Mouse (Mus musculus): ENCODE data around the gene Spg11. TPM values are rescaled to one million over a fixed set of nuclear protein-coding genes. Genes with fewer than 3 reads are reported as not detected.
"Not testable (repeated sequence)": the region's sequence is repeated elsewhere in the genome, so short reads cannot be mapped to it uniquely, and the experiment has no call there.

The Spg11 gene
- polyA plus RNA-seq, 1 experiment from 2014 or later, result 17.9 TPM

DNA sequence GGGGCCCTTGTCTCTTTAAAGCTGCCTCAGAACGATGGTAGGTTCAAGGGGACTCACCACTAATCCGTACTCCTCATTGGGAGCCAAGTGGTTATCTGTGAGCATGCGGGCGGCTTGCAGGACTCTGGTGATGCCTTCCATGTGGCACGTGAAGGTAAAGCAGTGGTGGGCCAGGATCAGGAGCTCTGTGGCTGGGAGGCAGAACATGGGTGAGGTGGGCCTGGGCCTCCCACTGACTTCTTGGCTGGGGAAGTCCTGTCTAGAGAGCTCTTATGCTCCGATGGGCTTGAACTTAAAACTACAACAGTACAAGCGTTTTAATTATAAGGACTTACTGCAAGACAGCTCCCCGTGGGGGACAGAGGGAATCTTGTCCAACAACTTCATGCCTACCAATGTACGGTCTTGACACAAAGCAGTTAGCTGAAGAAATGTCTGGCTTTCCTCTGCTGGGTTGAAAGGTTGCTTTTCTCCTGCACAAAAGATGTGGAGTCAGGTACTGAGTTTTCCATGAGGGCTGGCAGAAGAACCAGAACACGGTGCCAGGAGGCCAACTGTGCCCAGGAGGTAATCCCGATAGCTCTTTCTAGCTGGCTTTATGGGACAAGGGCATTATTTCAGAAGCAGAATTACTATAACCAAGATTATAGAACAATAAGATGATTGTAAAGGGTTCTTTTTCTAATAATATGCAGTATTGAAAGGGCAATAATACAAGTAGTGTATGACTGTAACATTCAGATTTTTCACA lies 58.6 kb downstream of the Spg11 start:
- Histone ChIP-seq H3K27ac (ENCODE audit: low read depth, low read length) (no peak overlapping the region), H3K9ac (ENCODE audit: low read length) (no peak overlapping the region), H3K4me2 (ENCODE audit: low read depth, low read length, severe bottlenecking) (no peak overlapping the region), H3K4me3 (ENCODE audit: low read depth, low read length) (no peak overlapping the region), H3K4me1 (replicated peaks; ENCODE audit: control insufficient read depth, insufficient read depth, low read length) (no peaks in the 10 kb centered on the region), H3K9me3 (ENCODE audit: control insufficient read depth, low read length) (no peaks in the 10 kb centered on the region), H3K27me3 (ENCODE audit: control insufficient read depth, insufficient read depth, low read length) (no peaks in the 10 kb centered on the region), H3K36me3 (ENCODE audit: control insufficient read depth, insufficient read depth, low read length) (peaks cover 5% of the 10 kb centered on the region; the same call in 1 of the 2 replicates)
- ATAC-seq (replicated peaks; ENCODE audit: low FRiP score), result no peak
- no peak for DNase-seq (ENCODE audit: low spot score)
- 95% methylated on average over 11 of the region's 11 CpGs for WGBS

DNA sequence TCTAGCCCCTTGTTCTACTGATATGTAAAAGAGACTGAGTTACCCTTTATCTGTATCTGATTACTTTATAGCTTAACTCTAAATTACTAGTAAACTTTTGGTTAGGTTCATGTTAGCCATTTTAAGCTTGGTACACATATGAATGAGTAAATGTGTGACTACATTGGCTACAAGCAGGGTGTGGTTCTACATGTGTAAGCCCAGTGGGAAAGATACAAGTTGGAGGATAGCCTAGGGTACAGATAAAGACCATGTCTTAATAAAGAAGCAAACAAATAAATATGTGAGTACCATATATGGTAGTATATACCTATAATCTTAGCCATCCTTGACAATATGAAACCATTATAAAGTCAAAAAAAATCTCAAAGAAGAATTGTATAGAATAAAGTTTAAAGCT lies 74.3 kb downstream of the Spg11 start:
- Histone ChIP-seq H3K4me3 (ENCODE audit: low read depth, low read length) (no peak overlapping the region), H3K27me3 (ENCODE audit: control insufficient read depth, insufficient read depth, low read length) (no peaks in the 10 kb centered on the region), H3K9me3 (ENCODE audit: control insufficient read depth, low read length) (no peaks in the 10 kb centered on the region), H3K27ac (ENCODE audit: low read depth, low read length) (no peak overlapping the region), H3K36me3 (ENCODE audit: control insufficient read depth, insufficient read depth, low read length) (0 out of 2 replicates have a peak, but pooled peaks cover 3% of the 10 kb centered on the region), H3K4me1 (replicated peaks; ENCODE audit: control insufficient read depth, insufficient read depth, low read length) (no peaks in the 10 kb centered on the region), H3K4me2 (ENCODE audit: low read depth, low read length, severe bottlenecking) (no peak overlapping the region), H3K9ac (ENCODE audit: low read length) (no peak overlapping the region)
- ATAC-seq (replicated peaks; ENCODE audit: low FRiP score) (no peak), DNase-seq (ENCODE audit: low spot score) (no peak)

DNA sequence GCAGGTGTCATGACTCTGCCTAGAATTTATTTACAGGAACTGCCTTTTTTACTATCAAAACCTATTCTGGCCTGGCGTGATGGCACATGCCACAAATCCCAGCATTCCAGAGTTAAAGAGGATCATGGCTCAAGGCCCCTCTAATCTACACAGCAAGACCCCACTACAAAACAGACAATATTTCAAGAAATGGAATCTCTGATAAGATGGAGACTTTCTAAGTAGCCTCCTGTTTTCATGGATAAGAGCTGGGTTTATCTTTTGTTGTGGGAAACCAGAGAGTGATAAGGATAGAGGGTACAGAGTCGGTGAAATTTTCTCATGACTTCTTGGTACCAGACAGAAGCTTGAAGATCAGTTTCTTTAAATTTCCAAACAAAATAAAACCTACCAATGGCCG lies 82.1 kb downstream of the Spg11 start:
- DNase-seq (ENCODE audit: low spot score) (no peak), ATAC-seq (replicated peaks; ENCODE audit: low FRiP score) (no peak)
- Histone ChIP-seq H3K9me3 (ENCODE audit: control insufficient read depth, low read length) (no peaks in the 10 kb centered on the region), H3K36me3 (ENCODE audit: control insufficient read depth, insufficient read depth, low read length) (no peaks in the 10 kb centered on the region), H3K27me3 (ENCODE audit: control insufficient read depth, insufficient read depth, low read length) (no peaks in the 10 kb centered on the region), H3K27ac (ENCODE audit: low read depth, low read length) (no peak overlapping the region), H3K4me3 (ENCODE audit: low read depth, low read length) (no peak overlapping the region), H3K4me2 (ENCODE audit: low read depth, low read length, severe bottlenecking) (no peak overlapping the region), H3K4me1 (replicated peaks; ENCODE audit: control insufficient read depth, insufficient read depth, low read length) (no peaks in the 10 kb centered on the region), H3K9ac (ENCODE audit: low read length) (no peak overlapping the region)
- WGBS, result 93% methylated on average over 3 of the region's 3 CpGs

GRCm38 (mm10) chr2:122031970-122032369 lies 86.2 kb downstream of the Spg11 start:
- H3K27ac ChIP-seq (ENCODE audit: low read depth, low read length), result no peak overlapping the region
- 92% methylated on average over 6 of the region's 6 CpGs for WGBS
- H3K4me1 ChIP-seq (replicated peaks; ENCODE audit: control insufficient read depth, insufficient read depth, low read length), result no peaks in the 10 kb centered on the region
- H3K27me3 ChIP-seq (ENCODE audit: control insufficient read depth, insufficient read depth, low read length), result no peaks in the 10 kb centered on the region
- no peaks in the 10 kb centered on the region for H3K36me3 ChIP-seq (ENCODE audit: control insufficient read depth, insufficient read depth, low read length)
- no peak for DNase-seq (ENCODE audit: low spot score)
- no peak overlapping the region for H3K4me2 ChIP-seq (ENCODE audit: low read depth, low read length, severe bottlenecking)
- no peak overlapping the region for H3K9ac ChIP-seq (ENCODE audit: low read length)
- H3K9me3 ChIP-seq (ENCODE audit: control insufficient read depth, low read length), result no peaks in the 10 kb centered on the region
- no peak for ATAC-seq (replicated peaks; ENCODE audit: low FRiP score)
- no peak overlapping the region for H3K4me3 ChIP-seq (ENCODE audit: low read depth, low read length)

DNA sequence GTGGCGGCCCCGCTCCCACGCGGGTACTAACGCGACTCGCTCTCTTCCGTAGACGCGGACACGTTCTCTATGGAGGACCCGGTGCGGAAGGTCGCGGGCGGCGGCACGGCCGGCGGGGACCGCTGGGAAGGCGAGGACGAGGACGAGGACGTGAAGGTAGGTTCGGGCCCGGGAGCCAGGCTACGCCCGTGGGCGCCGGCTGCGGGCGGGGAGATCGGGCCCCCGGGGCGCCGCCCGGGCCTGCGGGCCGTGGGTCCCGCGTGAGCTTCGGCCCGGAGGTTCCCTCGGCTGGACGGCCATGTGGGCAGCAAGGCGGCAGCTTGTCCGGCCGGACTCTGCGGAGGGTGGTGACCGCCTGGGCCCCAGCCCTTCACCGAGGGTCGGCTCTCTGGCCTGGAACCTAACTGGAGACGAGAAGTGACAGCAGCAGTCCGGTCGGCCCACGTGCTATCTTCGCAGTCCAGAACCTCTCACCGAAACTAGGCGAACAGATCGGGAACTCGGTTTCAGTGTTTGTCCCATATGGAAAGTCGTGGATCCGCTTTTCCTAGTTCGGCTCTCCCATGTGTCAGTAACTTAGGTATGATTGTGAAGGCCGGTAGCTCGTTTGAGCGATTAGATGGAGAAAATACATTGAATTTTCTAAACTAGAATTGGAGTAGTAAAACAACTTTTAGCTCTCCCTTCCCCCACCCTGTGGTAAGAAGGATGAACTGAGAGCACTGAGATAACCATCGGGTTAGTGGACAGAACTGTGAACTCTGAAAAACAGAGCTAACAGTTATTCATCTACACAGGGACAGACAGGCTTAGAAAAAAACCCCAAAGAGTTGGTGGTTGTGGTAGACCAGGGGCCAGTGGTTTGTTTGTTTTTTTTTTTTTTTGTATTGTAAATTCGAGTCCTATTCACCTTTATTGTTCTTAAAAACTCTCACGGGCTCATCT lies 89.2 kb downstream of the Spg11 start:
- ATAC-seq (replicated peaks; ENCODE audit: low FRiP score), result peak; percentile 72
- WGBS, result 1% methylated on average over 70 of the region's 71 CpGs

DNA sequence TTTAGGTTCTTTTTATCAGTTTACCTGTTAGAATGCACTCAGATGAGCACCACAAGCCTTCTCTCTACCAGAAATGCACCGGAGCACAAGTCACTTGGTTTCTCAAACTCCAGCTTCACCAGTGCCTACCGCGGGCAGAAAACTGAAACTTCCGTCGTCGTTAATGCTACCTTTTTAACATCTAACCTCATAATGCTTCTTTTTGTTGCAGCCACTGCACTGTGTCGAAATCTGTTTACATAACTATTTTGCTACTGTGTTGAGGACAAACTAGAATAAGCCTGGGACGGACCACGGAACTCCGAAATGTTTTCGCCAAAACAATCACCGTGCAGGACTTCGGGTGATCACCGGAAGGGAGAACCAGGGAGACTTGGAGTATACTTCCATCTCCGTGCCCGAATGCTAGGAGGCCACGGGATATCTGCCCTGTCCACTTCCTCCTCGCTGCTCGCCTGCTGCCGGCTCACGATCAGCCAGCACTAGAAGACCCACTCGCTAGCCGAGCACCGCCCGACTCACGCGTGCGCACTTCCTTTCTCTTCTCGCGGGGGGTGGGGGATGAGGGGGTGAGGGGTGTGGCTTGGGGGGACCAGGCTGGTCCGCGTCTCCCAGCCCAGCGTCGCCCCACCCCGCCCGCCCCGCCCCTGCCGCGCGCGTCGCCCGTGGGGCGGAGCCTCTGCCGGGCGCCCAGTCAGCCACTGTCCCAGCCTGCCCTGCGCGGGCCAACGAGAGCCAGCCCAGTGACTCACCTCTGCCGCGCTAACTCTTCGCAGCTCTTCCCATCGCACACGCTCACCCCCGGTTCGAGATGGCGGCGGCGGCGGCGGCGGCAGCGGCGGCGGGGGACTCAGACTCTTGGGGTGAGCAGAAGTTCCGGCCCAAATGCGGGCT lies 90.1 kb downstream of the Spg11 start, which contains the start of gene Eif3j1:
Eif3j1 (plus strand) TSS at position 685 of the 894 bp plus-strand sequence.
- DNase-seq (ENCODE audit: low spot score), result peak; percentile 97
- no peaks in the 10 kb centered on the region for H3K4me1 ChIP-seq (replicated peaks; ENCODE audit: control insufficient read depth, insufficient read depth, low read length)
- no peaks in the 10 kb centered on the region for H3K36me3 ChIP-seq (ENCODE audit: control insufficient read depth, insufficient read depth, low read length)
- H3K4me2 ChIP-seq (ENCODE audit: low read depth, low read length, severe bottlenecking), result peak within 1 kb of the TSS; percentile 78
- H3K27ac ChIP-seq (ENCODE audit: low read depth, low read length), result peak within 1 kb of the TSS; percentile 70
- peak; percentile 99 for ATAC-seq (replicated peaks; ENCODE audit: low FRiP score)
- WGBS, result 0% methylated on average over 51 of the region's 67 CpGs
- H3K27me3 ChIP-seq (ENCODE audit: control insufficient read depth, insufficient read depth, low read length), result no peaks in the 10 kb centered on the region
- H3K9ac ChIP-seq (ENCODE audit: low read length), result peak within 1 kb of the TSS; percentile 79
- H3K9me3 ChIP-seq (ENCODE audit: control insufficient read depth, low read length), result no peaks in the 10 kb centered on the region
- peak within 1 kb of the TSS; percentile 87 for H3K4me3 ChIP-seq (ENCODE audit: low read depth, low read length)

More for the DNA sequence above, 89.2 kb downstream of the Spg11 start:
- Histone ChIP-seq H3K4me1 (replicated peaks; ENCODE audit: control insufficient read depth, insufficient read depth, low read length) (no peaks in the 10 kb centered on the region), H3K4me3 (ENCODE audit: low read depth, low read length) (peak overlapping the region; percentile 87), H3K27ac (ENCODE audit: low read depth, low read length) (peak overlapping the region; percentile 70), H3K27me3 (ENCODE audit: control insufficient read depth, insufficient read depth, low read length) (no peaks in the 10 kb centered on the region), H3K9me3 (ENCODE audit: control insufficient read depth, low read length) (no peaks in the 10 kb centered on the region), H3K9ac (ENCODE audit: low read length) (peak overlapping the region; percentile 79), H3K4me2 (ENCODE audit: low read depth, low read length, severe bottlenecking) (peak overlapping the region; percentile 78), H3K36me3 (ENCODE audit: control insufficient read depth, insufficient read depth, low read length) (no peaks in the 10 kb centered on the region)
- peak; percentile 78 for DNase-seq (ENCODE audit: low spot score)

DNA sequence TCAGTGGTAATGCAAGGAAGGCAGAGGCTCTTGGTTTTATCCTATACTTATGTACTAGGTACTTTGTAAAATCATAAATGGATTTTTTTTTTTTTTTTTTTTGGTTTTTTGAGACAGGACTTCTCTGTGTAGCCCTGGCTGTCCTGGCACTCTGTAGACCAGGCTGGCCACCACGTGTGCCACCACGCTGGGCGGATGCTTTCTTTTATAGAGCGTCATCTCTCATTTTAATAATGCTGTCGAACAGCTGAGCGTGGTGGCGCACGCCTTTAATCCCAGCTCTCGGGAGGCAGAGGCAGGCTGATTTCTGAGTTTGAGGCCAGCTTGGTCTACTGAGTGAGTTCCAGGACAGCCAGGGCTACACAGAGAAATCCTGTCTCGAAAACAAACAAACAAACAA lies 91.1 kb downstream of the Spg11 start:
- not testable (repeated sequence) for H3K36me3 ChIP-seq (ENCODE audit: control insufficient read depth, insufficient read depth, low read length); H3K9me3 ChIP-seq (ENCODE audit: control insufficient read depth, low read length); H3K4me1 ChIP-seq (replicated peaks; ENCODE audit: control insufficient read depth, insufficient read depth, low read length); ATAC-seq (replicated peaks; ENCODE audit: low FRiP score); DNase-seq (ENCODE audit: low spot score); H3K4me3 ChIP-seq (ENCODE audit: low read depth, low read length); H3K9ac ChIP-seq (ENCODE audit: low read length); H3K27me3 ChIP-seq (ENCODE audit: control insufficient read depth, insufficient read depth, low read length); H3K4me2 ChIP-seq (ENCODE audit: low read depth, low read length, severe bottlenecking); H3K27ac ChIP-seq (ENCODE audit: low read depth, low read length)
- 94% methylated on average over 10 of the region's 10 CpGs for WGBS

GRCm38 (mm10) chr2:122022284-122022683 lies 95.9 kb downstream of the Spg11 start:
- H3K4me2 ChIP-seq (ENCODE audit: low read depth, low read length, severe bottlenecking), result no peak overlapping the region
- H3K4me3 ChIP-seq (ENCODE audit: low read depth, low read length), result no peak overlapping the region
- H3K9ac ChIP-seq (ENCODE audit: low read length), result no peak overlapping the region
- 88% methylated on average over 2 of the region's 2 CpGs for WGBS
- DNase-seq (ENCODE audit: low spot score) (no peak), ATAC-seq (replicated peaks; ENCODE audit: low FRiP score) (no peak)
- H3K27me3 ChIP-seq (ENCODE audit: control insufficient read depth, insufficient read depth, low read length), result no peaks in the 10 kb centered on the region
- H3K9me3 ChIP-seq (ENCODE audit: control insufficient read depth, low read length), result no peaks in the 10 kb centered on the region
- no peaks in the 10 kb centered on the region for H3K4me1 ChIP-seq (replicated peaks; ENCODE audit: control insufficient read depth, insufficient read depth, low read length)
- H3K27ac ChIP-seq (ENCODE audit: low read depth, low read length), result no peak overlapping the region
- H3K36me3 ChIP-seq (ENCODE audit: control insufficient read depth, insufficient read depth, low read length), result no peaks in the 10 kb centered on the region

Measured in forebrain, embryonic 11.5 days (tissue).